Mouse (Mus musculus) C2C12 (cell line): ENCODE measurements at regions not wholly inside any gene's neighbourhood (a gene's known extent, or its start where the extent isn't known, plus 50 kb on each side); places are given as distances from the start of the nearest gene placed in this dataset.
A peak's percentile ranks its signal among the peaks of the same experiment; 100 is the strongest.

Experiments used
- CEBPB ChIP-seq: IDR thresholded peaks from one replicate; pipeline ENCODE4 v1.6.1; 2011; ENCODE audit warnings: low read depth, mild to moderate bottlenecking, control low read depth, moderate library complexity
- CTCF ChIP-seq: IDR thresholded peaks from one replicate; pipeline ENCODE4 v1.5.1; 2011; ENCODE audit not compliant: control insufficient read depth, insufficient read depth, insufficient read length
- MAX ChIP-seq: IDR thresholded peaks from one replicate; pipeline ENCODE4 v1.6.1; 2011; ENCODE audit warnings: mild to moderate bottlenecking, control low read depth
- MYOG ChIP-seq: IDR thresholded peaks from one replicate; pipeline ENCODE4 v1.6.1; 2011; ENCODE audit not compliant: control insufficient read depth, insufficient read length; ENCODE audit errors: extremely low read depth
- USF1 ChIP-seq: IDR thresholded peaks from one replicate; pipeline ENCODE4 v1.6.1; 2011; ENCODE audit warnings: low read depth, mild to moderate bottlenecking, control low read depth, moderate library complexity

GRCm38 (mm10) chr3:52537362-52537911, 269.3 kb downstream of the Foxo1 start:
- TF ChIP-seq CTCF (no peak), MAX (no peak), CEBPB (no peak), MYOG (no peak), USF1 (peak; percentile 87)
